Mouse (Mus musculus): ENCODE results near the gene B4galt7. TPM values are rescaled to one million over a fixed set of nuclear protein-coding genes. Genes with fewer than 3 reads are reported as not detected.
"Not testable (repeated sequence)": the region's sequence is repeated elsewhere in the genome, so short reads cannot be mapped to it uniquely, and the experiment has no call there.

The B4galt7 gene
- polyA plus RNA-seq, 1 experiment from 2014 or later = 6.5 TPM

GRCm38 (mm10) chr13:55636185-55636983, 36.7 kb downstream of the B4galt7 start:
- Histone ChIP-seq H3K9me3 (replicated peaks; ENCODE audit: control insufficient read depth, low read length) (no peaks in the 10 kb centered on the region), H3K4me3 (ENCODE audit: low read depth, low read length) (no peak overlapping the region), H3K4me1 (ENCODE audit: control insufficient read depth, low read depth, low read length) (peaks cover 14% of the 10 kb centered on the region), H3K4me2 (ENCODE audit: low read depth, low read length) (peak overlapping the region; percentile 87), H3K27ac (ENCODE audit: low read length) (no peak overlapping the region), H3K27me3 (ENCODE audit: control insufficient read depth, insufficient read depth, low read depth, low read length) (no peaks in the 10 kb centered on the region), H3K9ac (ENCODE audit: low read depth, low read length) (no peak overlapping the region), H3K36me3 (ENCODE audit: control insufficient read depth, insufficient read depth) (peaks cover 19% of the 10 kb centered on the region)
- ATAC-seq (ENCODE audit: low read depth) = no peak
- WGBS (ENCODE audit: insufficient replicate concordance) = 80% methylated on average over 14 of the region's 14 CpGs

GRCm38 (mm10) chr13:55640480-55640879, 40.8 kb downstream of the B4galt7 start:
- H3K4me2 ChIP-seq (ENCODE audit: low read depth, low read length); H3K9me3 ChIP-seq (replicated peaks; ENCODE audit: control insufficient read depth, low read length); H3K4me1 ChIP-seq (ENCODE audit: control insufficient read depth, low read depth, low read length); H3K27ac ChIP-seq (ENCODE audit: low read length); H3K4me3 ChIP-seq (ENCODE audit: low read depth, low read length); H3K27me3 ChIP-seq (ENCODE audit: control insufficient read depth, insufficient read depth, low read depth, low read length); H3K9ac ChIP-seq (ENCODE audit: low read depth, low read length): not testable (repeated sequence)
- 0 out of 2 replicates have a peak, but pooled peaks have one; percentile 30 for ATAC-seq (ENCODE audit: low read depth)
- peaks cover 26% of the 10 kb centered on the region for H3K36me3 ChIP-seq (ENCODE audit: control insufficient read depth, insufficient read depth)
- WGBS (ENCODE audit: insufficient replicate concordance) = 29% methylated on average over 8 of the region's 8 CpGs

- Histone ChIP-seq H3K9ac (ENCODE audit: low read depth, low read length) (no peak overlapping the region), H3K4me1 (ENCODE audit: control insufficient read depth, low read depth, low read length) (no peaks in the 10 kb centered on the region), H3K4me2 (ENCODE audit: low read depth, low read length) (no peak overlapping the region), H3K9me3 (replicated peaks; ENCODE audit: control insufficient read depth, low read length) (no peaks in the 10 kb centered on the region), H3K27me3 (ENCODE audit: control insufficient read depth, insufficient read depth, low read depth, low read length) (no peaks in the 10 kb centered on the region), H3K4me3 (ENCODE audit: low read depth, low read length) (no peak overlapping the region), H3K27ac (ENCODE audit: low read length) (no peak overlapping the region), H3K36me3 (ENCODE audit: control insufficient read depth, insufficient read depth) (peaks cover 55% of the 10 kb centered on the region)
- ATAC-seq (ENCODE audit: low read depth) = no peak
- WGBS (ENCODE audit: insufficient replicate concordance) = 79% methylated on average over 2 of the region's 2 CpGs
Observed at GRCm38 (mm10) chr13:55644525-55644924, 44.8 kb downstream of the B4galt7 start.

- 87% methylated on average over 12 of the region's 12 CpGs for WGBS (ENCODE audit: insufficient replicate concordance)
- no peak overlapping the region for H3K9ac ChIP-seq (ENCODE audit: low read depth, low read length)
- no peaks in the 10 kb centered on the region for H3K4me1 ChIP-seq (ENCODE audit: control insufficient read depth, low read depth, low read length)
- H3K9me3 ChIP-seq (replicated peaks; ENCODE audit: control insufficient read depth, low read length) = no peaks in the 10 kb centered on the region
- H3K27ac ChIP-seq (ENCODE audit: low read length) = no peak overlapping the region
- H3K36me3 ChIP-seq (ENCODE audit: control insufficient read depth, insufficient read depth) = peaks cover 87% of the 10 kb centered on the region
- H3K27me3 ChIP-seq (ENCODE audit: control insufficient read depth, insufficient read depth, low read depth, low read length) = no peaks in the 10 kb centered on the region
- no peak for ATAC-seq (ENCODE audit: low read depth)
- no peak overlapping the region for H3K4me2 ChIP-seq (ENCODE audit: low read depth, low read length)
- H3K4me3 ChIP-seq (ENCODE audit: low read depth, low read length) = no peak overlapping the region
Observed at GRCm38 (mm10) chr13:55650098-55650497, 50.4 kb downstream of the B4galt7 start.

GRCm38 (mm10) chr13:55650980-55651379, 51.3 kb downstream of the B4galt7 start:
- peaks cover 89% of the 10 kb centered on the region for H3K36me3 ChIP-seq (ENCODE audit: control insufficient read depth, insufficient read depth)
- no peaks in the 10 kb centered on the region for H3K4me1 ChIP-seq (ENCODE audit: control insufficient read depth, low read depth, low read length)
- H3K4me2 ChIP-seq (ENCODE audit: low read depth, low read length) = no peak overlapping the region
- WGBS (ENCODE audit: insufficient replicate concordance) = 68% methylated on average over 6 of the region's 6 CpGs
- no peak for ATAC-seq (ENCODE audit: low read depth)
- no peak overlapping the region for H3K27ac ChIP-seq (ENCODE audit: low read length)
- H3K9me3 ChIP-seq (replicated peaks; ENCODE audit: control insufficient read depth, low read length) = no peaks in the 10 kb centered on the region
- H3K27me3 ChIP-seq (ENCODE audit: control insufficient read depth, insufficient read depth, low read depth, low read length) = no peaks in the 10 kb centered on the region
- no peak overlapping the region for H3K4me3 ChIP-seq (ENCODE audit: low read depth, low read length)
- no peak overlapping the region for H3K9ac ChIP-seq (ENCODE audit: low read depth, low read length)

Other genes starting within 250 kb of the B4galt7 start
- gene Lman2, start 237.1 kb upstream of the B4galt7 start, polyA plus RNA-seq (2015; fragmentation: Nextera tagmentation; extraction: Ambion mirVana) = 53.3 and 55.5 TPM in 2 replicates
- gene Rgs14, start 230.2 kb upstream of the B4galt7 start, polyA plus RNA-seq (2015; fragmentation: Nextera tagmentation; extraction: Ambion mirVana) = 2.8 and 3.2 TPM in 2 replicates
- gene Slc34a1, start 201.7 kb upstream of the B4galt7 start, polyA plus RNA-seq (2015; fragmentation: Nextera tagmentation; extraction: Ambion mirVana) = 0.15 TPM in 1 of 2 replicates, not detected in the other
- gene Pfn3, start 184.7 kb upstream of the B4galt7 start, polyA plus RNA-seq (2015; fragmentation: Nextera tagmentation; extraction: Ambion mirVana) = not detected in 2 replicates
- gene F12, start 173.1 kb upstream of the B4galt7 start, polyA plus RNA-seq (2015; fragmentation: Nextera tagmentation; extraction: Ambion mirVana) = 147 and 184 TPM in 2 replicates
- 10.4 and 12.1 TPM in 2 replicates for gene Grk6, start 154.8 kb upstream of the B4galt7 start, polyA plus RNA-seq (2015; fragmentation: Nextera tagmentation; extraction: Ambion mirVana)
- not detected in 2 replicates for gene Prr7, start 135.6 kb upstream of the B4galt7 start, polyA plus RNA-seq (2015; fragmentation: Nextera tagmentation; extraction: Ambion mirVana)
- gene Dbn1, start 111.8 kb upstream of the B4galt7 start, polyA plus RNA-seq (2015; fragmentation: Nextera tagmentation; extraction: Ambion mirVana) = 6.1 and 7.7 TPM in 2 replicates
- gene Pdlim7, start 86.2 kb upstream of the B4galt7 start, polyA plus RNA-seq (2015; fragmentation: Nextera tagmentation; extraction: Ambion mirVana) = 24.4 and 27.9 TPM in 2 replicates
- 9.3 and 10.9 TPM in 2 replicates for gene Dok3, start 70.6 kb upstream of the B4galt7 start, polyA plus RNA-seq (2015; fragmentation: Nextera tagmentation; extraction: Ambion mirVana)
- gene Ddx41, start 63.2 kb upstream of the B4galt7 start, polyA plus RNA-seq (2015; fragmentation: Nextera tagmentation; extraction: Ambion mirVana) = 20.9 and 22.0 TPM in 2 replicates
- gene Fam193b, start 28.8 kb upstream of the B4galt7 start, polyA plus RNA-seq (2015; fragmentation: Nextera tagmentation; extraction: Ambion mirVana) = 8.4 and 8.7 TPM in 2 replicates
- gene Tmed9, start 26.2 kb upstream of the B4galt7 start, polyA plus RNA-seq (2015; fragmentation: Nextera tagmentation; extraction: Ambion mirVana) = 55.7 and 63.6 TPM in 2 replicates
- gene Caml, start 23.1 kb downstream of the B4galt7 start, polyA plus RNA-seq (2015; fragmentation: Nextera tagmentation; extraction: Ambion mirVana) = 13.0 and 13.3 TPM in 2 replicates
- 14.3 TPM in 2 replicates for gene Ddx46, start 35.1 kb downstream of the B4galt7 start, polyA plus RNA-seq (2015; fragmentation: Nextera tagmentation; extraction: Ambion mirVana)
- gene B230219D22Rik, start 93.2 kb downstream of the B4galt7 start, polyA plus RNA-seq (2015; fragmentation: Nextera tagmentation; extraction: Ambion mirVana) = 10.8 and 11.2 TPM in 2 replicates
- 30.3 and 31.2 TPM in 2 replicates for gene Txndc15, start 114.8 kb downstream of the B4galt7 start, polyA plus RNA-seq (2015; fragmentation: Nextera tagmentation; extraction: Ambion mirVana)
- gene Pcbd2, start 127.5 kb downstream of the B4galt7 start, polyA plus RNA-seq (2015; fragmentation: Nextera tagmentation; extraction: Ambion mirVana) = 30.6 and 32.5 TPM in 2 replicates
- gene Catsper3, start 184.7 kb downstream of the B4galt7 start, polyA plus RNA-seq (2015; fragmentation: Nextera tagmentation; extraction: Ambion mirVana) = 0.07 TPM in 1 of 2 replicates, not detected in the other
- gene Pitx1, start 236.3 kb downstream of the B4galt7 start, polyA plus RNA-seq (2015; fragmentation: Nextera tagmentation; extraction: Ambion mirVana) = 0.07 TPM in 1 of 2 replicates, not detected in the other